Mouse (Mus musculus): Measurements from ENCODE around the gene Ascc1. TPM values are rescaled to one million over a fixed set of nuclear protein-coding genes. Genes with fewer than 3 reads are reported as not detected.
A peak's percentile ranks its signal among the peaks of the same experiment; 100 is the strongest.
"Not testable (repeated sequence)": the region's sequence is repeated elsewhere in the genome, so short reads cannot be mapped to it uniquely, and the experiment has no call there.

The Ascc1 gene
- polyA plus RNA-seq, 1 experiment from 2014 or later, result 47.4 TPM

DNA sequence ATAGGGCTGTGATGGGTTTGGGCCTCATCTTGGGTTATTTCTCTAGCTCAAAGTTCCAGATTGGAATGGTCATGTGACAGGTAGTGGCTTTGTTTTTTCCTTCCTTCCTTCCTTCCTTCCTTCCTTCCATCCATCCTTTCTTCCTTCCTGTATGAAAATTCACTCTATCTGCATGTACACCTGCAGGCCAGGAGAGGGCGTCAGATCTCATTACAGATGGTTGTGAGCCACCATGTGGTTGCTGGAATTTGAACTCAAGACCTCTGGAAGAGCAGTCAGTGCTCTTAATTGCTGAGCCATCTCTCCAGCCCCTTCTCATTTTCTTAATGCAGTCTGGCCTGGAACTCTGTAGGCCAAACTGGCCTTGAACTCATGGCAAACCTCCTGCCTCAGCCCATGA, 133.4 kb downstream of the Ascc1 start:
- H3K9ac ChIP-seq (ENCODE audit: low read depth, low read length); H3K4me1 ChIP-seq (ENCODE audit: control insufficient read depth, insufficient read depth, low read length); H3K4me2 ChIP-seq (replicated peaks; ENCODE audit: low read depth, low read length); H3K9me3 ChIP-seq (ENCODE audit: control insufficient read depth, low read length); H3K4me3 ChIP-seq (ENCODE audit: low read length); ATAC-seq (ENCODE audit: low FRiP score, low TSS enrichment); H3K27me3 ChIP-seq (ENCODE audit: control insufficient read depth, insufficient read depth, low read length); H3K27ac ChIP-seq (ENCODE audit: low read depth, low read length); H3K36me3 ChIP-seq (ENCODE audit: control insufficient read depth, insufficient read depth, low read length): not testable (repeated sequence)
- WGBS, result 31% methylated on average over 1 of the region's 1 CpGs

DNA sequence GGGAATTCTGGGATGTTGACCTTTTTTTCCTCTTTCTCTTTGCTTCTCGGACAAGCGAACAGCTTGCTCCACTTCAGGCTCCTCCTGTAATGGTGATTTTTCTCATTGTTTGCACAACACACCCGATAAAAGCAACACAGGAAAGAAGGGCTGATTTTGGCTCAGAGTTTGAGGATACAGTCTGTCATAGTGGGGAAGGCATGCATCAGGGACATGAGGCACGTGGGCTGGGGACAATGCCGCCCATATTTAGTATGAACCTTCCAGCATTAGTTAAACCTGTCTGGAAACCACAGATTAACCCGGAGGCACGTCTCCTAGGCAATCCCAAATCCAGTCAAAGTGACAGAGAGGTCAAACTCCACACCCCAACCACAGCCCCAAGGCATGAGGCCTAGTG, 134.3 kb downstream of the Ascc1 start:
- H3K9ac ChIP-seq (ENCODE audit: low read depth, low read length), result no peak overlapping the region
- peaks cover 10% of the 10 kb centered on the region; the same call in 1 of the 2 replicates for H3K4me1 ChIP-seq (ENCODE audit: control insufficient read depth, insufficient read depth, low read length)
- no peaks in the 10 kb centered on the region for H3K9me3 ChIP-seq (ENCODE audit: control insufficient read depth, low read length)
- WGBS, result 73% methylated on average over 7 of the region's 7 CpGs
- H3K36me3 ChIP-seq (ENCODE audit: control insufficient read depth, insufficient read depth, low read length), result 0 out of 2 replicates have a peak, but pooled peaks cover under 1% of the 10 kb centered on the region
- no peak overlapping the region for H3K4me2 ChIP-seq (replicated peaks; ENCODE audit: low read depth, low read length)
- no peaks in the 10 kb centered on the region for H3K27me3 ChIP-seq (ENCODE audit: control insufficient read depth, insufficient read depth, low read length)
- no peak overlapping the region for H3K27ac ChIP-seq (ENCODE audit: low read depth, low read length)
- ATAC-seq (ENCODE audit: low FRiP score, low TSS enrichment), result no peak
- H3K4me3 ChIP-seq (ENCODE audit: low read length), result no peak overlapping the region

DNA sequence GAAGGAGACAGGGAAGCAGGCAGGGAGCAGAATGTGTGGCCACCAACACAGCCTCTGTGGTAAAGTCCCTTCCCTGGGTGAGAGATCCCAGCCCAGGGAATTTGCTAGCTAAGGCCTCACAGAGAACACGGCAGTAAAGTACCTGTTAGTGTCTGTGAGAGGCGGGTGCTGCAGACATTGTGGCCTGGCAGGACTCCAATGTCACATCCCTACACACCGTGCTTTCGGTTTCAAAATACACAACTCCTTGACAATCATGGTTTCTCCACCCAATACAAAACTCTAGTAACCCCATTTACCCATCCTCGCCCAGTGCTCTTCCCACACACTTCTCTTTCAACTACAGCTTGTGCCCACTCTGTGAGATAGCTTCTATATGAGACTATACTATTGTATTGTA, 136.1 kb downstream of the Ascc1 start:
- H3K9me3 ChIP-seq (ENCODE audit: control insufficient read depth, low read length), result no peaks in the 10 kb centered on the region
- no peak overlapping the region for H3K27ac ChIP-seq (ENCODE audit: low read depth, low read length)
- no peak overlapping the region for H3K4me2 ChIP-seq (replicated peaks; ENCODE audit: low read depth, low read length)
- WGBS, result 84% methylated on average over 5 of the region's 5 CpGs
- no peak for ATAC-seq (ENCODE audit: low FRiP score, low TSS enrichment)
- no peak overlapping the region for H3K4me3 ChIP-seq (ENCODE audit: low read length)
- H3K4me1 ChIP-seq (ENCODE audit: control insufficient read depth, insufficient read depth, low read length), result peaks cover 6% of the 10 kb centered on the region; the same call in 1 of the 2 replicates
- no peak overlapping the region for H3K9ac ChIP-seq (ENCODE audit: low read depth, low read length)
- no peaks in the 10 kb centered on the region for H3K27me3 ChIP-seq (ENCODE audit: control insufficient read depth, insufficient read depth, low read length)
- no peaks in the 10 kb centered on the region for H3K36me3 ChIP-seq (ENCODE audit: control insufficient read depth, insufficient read depth, low read length)

DNA sequence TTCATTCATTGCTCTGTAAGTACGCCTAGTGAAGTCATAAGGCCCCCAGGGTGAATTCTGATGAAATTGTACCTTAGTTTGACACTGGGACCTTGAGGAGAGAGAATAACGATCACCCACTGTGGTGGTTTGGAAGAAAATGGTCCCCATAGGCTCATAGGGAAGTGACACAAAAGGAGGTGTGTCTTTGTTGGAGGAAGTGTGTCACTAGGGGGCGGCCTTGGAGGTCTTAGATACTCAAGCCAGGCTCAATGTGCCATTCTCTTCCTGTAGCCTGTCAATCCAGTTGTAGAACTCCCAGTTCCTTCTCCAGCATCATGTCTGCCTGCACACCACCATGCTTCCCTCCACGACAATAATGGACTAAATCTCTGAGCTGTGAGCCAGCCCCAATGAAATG, 138.1 kb downstream of the Ascc1 start:
- Histone ChIP-seq H3K36me3 (ENCODE audit: control insufficient read depth, insufficient read depth, low read length) (no peaks in the 10 kb centered on the region), H3K4me3 (ENCODE audit: low read length) (no peak overlapping the region), H3K27me3 (ENCODE audit: control insufficient read depth, insufficient read depth, low read length) (no peaks in the 10 kb centered on the region), H3K27ac (ENCODE audit: low read depth, low read length) (no peak overlapping the region), H3K9ac (ENCODE audit: low read depth, low read length) (no peak overlapping the region), H3K9me3 (ENCODE audit: control insufficient read depth, low read length) (no peaks in the 10 kb centered on the region), H3K4me2 (replicated peaks; ENCODE audit: low read depth, low read length) (no peak overlapping the region), H3K4me1 (ENCODE audit: control insufficient read depth, insufficient read depth, low read length) (no peaks in the 10 kb centered on the region)
- ATAC-seq (ENCODE audit: low FRiP score, low TSS enrichment), result no peak
- WGBS, result 86% methylated on average over 4 of the region's 4 CpGs

DNA sequence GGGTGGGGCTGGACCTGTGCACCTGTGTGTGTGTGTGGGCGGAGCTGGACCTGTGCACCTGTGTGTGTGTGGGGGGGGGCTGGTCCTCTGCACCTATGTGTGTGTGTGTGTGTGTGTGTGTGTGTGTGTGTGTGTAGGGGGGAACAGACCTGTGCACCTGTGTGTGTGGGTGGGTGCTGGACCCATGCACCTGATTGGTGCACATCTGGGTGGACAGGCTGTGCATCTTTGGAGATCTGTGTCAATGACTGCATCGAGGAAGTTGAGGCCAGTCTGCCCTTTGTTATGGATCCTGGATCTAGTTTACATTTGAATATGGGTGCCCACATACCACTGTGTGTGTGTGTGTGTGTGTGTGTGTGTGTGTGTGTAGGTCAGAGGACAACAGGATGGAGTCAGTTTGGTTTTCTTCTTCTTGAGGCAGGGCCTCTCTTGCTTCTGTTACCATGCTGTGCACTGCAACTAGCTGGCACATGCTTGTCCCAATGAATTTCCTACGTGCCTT, 139.1 kb downstream of the Ascc1 start:
- 90% methylated on average over 3 of the region's 3 CpGs for WGBS
- Histone ChIP-seq H3K27ac (ENCODE audit: low read depth, low read length) (no peak overlapping the region), H3K9ac (ENCODE audit: low read depth, low read length) (no peak overlapping the region), H3K27me3 (ENCODE audit: control insufficient read depth, insufficient read depth, low read length) (no peaks in the 10 kb centered on the region), H3K4me3 (ENCODE audit: low read length) (no peak overlapping the region), H3K4me1 (ENCODE audit: control insufficient read depth, insufficient read depth, low read length) (no peaks in the 10 kb centered on the region), H3K36me3 (ENCODE audit: control insufficient read depth, insufficient read depth, low read length) (no peaks in the 10 kb centered on the region), H3K4me2 (replicated peaks; ENCODE audit: low read depth, low read length) (no peak overlapping the region), H3K9me3 (ENCODE audit: control insufficient read depth, low read length) (no peaks in the 10 kb centered on the region)
- ATAC-seq (ENCODE audit: low FRiP score, low TSS enrichment), result no peak

DNA sequence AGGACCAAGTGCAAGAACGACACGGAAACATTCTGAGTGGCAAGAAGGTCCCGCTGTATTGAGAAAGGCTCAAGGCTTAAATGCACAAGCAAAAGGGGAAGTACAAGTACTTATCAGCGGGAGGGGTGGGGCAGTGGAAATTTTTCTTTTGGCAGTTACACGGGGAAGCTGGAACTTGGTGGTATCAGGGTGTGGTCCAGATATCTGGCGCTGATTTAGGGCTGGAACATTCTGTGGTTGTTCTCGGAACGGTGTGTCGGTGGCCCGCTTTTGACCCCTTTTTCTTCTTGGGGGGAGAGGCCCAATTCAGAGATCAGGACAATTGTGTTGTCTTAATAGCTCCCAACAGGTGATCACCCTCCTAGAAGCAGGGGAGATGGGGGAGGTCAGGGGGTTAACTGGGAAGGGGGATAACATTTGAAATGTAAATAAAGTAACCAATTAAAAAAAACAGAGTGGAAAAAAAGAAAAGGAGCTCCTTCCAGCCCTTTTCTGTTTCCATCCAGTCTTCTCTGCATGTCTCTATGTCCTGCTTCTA, 145.0 kb downstream of the Ascc1 start:
- H3K27me3 ChIP-seq (ENCODE audit: control insufficient read depth, insufficient read depth, low read length); H3K9ac ChIP-seq (ENCODE audit: low read depth, low read length); H3K9me3 ChIP-seq (ENCODE audit: control insufficient read depth, low read length); H3K4me2 ChIP-seq (replicated peaks; ENCODE audit: low read depth, low read length); H3K27ac ChIP-seq (ENCODE audit: low read depth, low read length); H3K4me1 ChIP-seq (ENCODE audit: control insufficient read depth, insufficient read depth, low read length); H3K36me3 ChIP-seq (ENCODE audit: control insufficient read depth, insufficient read depth, low read length); H3K4me3 ChIP-seq (ENCODE audit: low read length); ATAC-seq (ENCODE audit: low FRiP score, low TSS enrichment): not testable (repeated sequence)
- 69% methylated on average over 10 of the region's 10 CpGs for WGBS

DNA sequence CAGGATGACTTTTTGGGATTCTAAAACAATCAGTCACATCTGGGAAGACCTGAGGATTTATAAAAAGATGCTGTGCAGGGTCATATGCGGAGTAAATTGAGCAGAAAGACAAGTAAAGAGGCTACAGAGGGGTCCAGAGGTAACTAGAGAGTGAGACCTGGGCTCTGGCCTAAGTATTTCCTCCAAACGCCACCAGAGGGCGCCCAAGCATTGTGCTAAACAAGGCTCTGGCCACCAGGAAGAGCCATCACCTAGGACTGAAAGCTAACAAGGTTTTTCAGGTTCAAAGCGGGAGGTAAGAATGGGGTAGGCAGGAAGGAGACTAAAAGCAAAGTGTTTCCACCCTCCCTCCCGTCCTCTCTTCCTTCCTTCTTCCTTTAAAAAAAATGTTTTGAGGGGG, 145.5 kb downstream of the Ascc1 start:
- no peak overlapping the region for H3K4me2 ChIP-seq (replicated peaks; ENCODE audit: low read depth, low read length)
- H3K9ac ChIP-seq (ENCODE audit: low read depth, low read length), result no peak overlapping the region
- H3K9me3 ChIP-seq (ENCODE audit: control insufficient read depth, low read length), result no peaks in the 10 kb centered on the region
- H3K4me3 ChIP-seq (ENCODE audit: low read length), result no peak overlapping the region
- ATAC-seq (ENCODE audit: low FRiP score, low TSS enrichment), result peak; percentile 67
- H3K27me3 ChIP-seq (ENCODE audit: control insufficient read depth, insufficient read depth, low read length), result no peaks in the 10 kb centered on the region
- no peaks in the 10 kb centered on the region for H3K4me1 ChIP-seq (ENCODE audit: control insufficient read depth, insufficient read depth, low read length)
- no peak overlapping the region for H3K27ac ChIP-seq (ENCODE audit: low read depth, low read length)
- 3% methylated on average over 5 of the region's 5 CpGs for WGBS
- no peaks in the 10 kb centered on the region for H3K36me3 ChIP-seq (ENCODE audit: control insufficient read depth, insufficient read depth, low read length)

Small RNA genes within 50 kb of the gene (microRNA-seq; reads per million reads assigned to microRNA genes)
- not detected for gene Mir6906

Other genes with a start within 250 kb of the Ascc1 start
- 24.6 and 36.0 TPM in 2 replicates for gene Dnajb12, start 123.2 kb upstream of the Ascc1 start, polyA plus RNA-seq (2014; fragmentation: Nextera tagmentation; extraction: Ambion mirVana)
- 1.8 and 2.9 TPM in 2 replicates for gene Ddit4, start 51.0 kb upstream of the Ascc1 start, polyA plus RNA-seq (2014; fragmentation: Nextera tagmentation; extraction: Ambion mirVana)
- 106 and 108 TPM in 2 replicates for gene Anapc16, start 330 bp downstream of the Ascc1 start, polyA plus RNA-seq (2014; fragmentation: Nextera tagmentation; extraction: Ambion mirVana)
- gene Spock2, start 103.4 kb downstream of the Ascc1 start, polyA plus RNA-seq (2014; fragmentation: Nextera tagmentation; extraction: Ambion mirVana), result 35.7 and 51.3 TPM in 2 replicates
- gene Chst3, start 216.5 kb downstream of the Ascc1 start, polyA plus RNA-seq (2014; fragmentation: Nextera tagmentation; extraction: Ambion mirVana), result 1.0 and 1.1 TPM in 2 replicates

Data from kidney, embryonic 14.5 days (tissue).